Mouse (Mus musculus) cerebellum, adult 2 months (tissue): ENCODE measurements around the gene H2-K1.

Experiments used
- CTCF ChIP-seq: fragments of 200-500 bp; IDR thresholded peaks from 2 replicates; pipeline ENCODE4 v1.5.1; 2011; ENCODE audit warnings: low read depth, mild to moderate bottlenecking, control low read depth, low read length, moderate library complexity, borderline replicate concordance; ENCODE audit not compliant: insufficient read depth
- POLR2A ChIP-seq: fragments of 200-500 bp; IDR thresholded peaks from 2 replicates; pipeline ENCODE4 v1.6.1; 2011; ENCODE audit warnings: low read length, control low read depth, borderline replicate concordance; ENCODE audit not compliant: insufficient read depth

- no peak for TF ChIP-seq CTCF
- TF ChIP-seq POLR2A, result no peak
Observed at GRCm38 (mm10) chr17:33947430-33948089, 52.6 kb downstream of the H2-K1 start.
